Mouse (Mus musculus) fibroblast of lung, adult 2 months (primary cell): ENCODE data around the gene Bhlhe41.
A peak's percentile ranks its signal among the peaks of the same experiment; 100 is the strongest.

Source experiments
- DNase-seq: peaks from one replicate; pipeline ENCODE4 v3.0.0-alpha.2; 2011; ENCODE audit warnings: low read depth

The Bhlhe41 gene

GRCm38 (mm10) chr6:145870991-145871390 is 5.6 kb upstream of the Bhlhe41 start:
- no peak for DNase-seq

- no peak for DNase-seq
Measured at GRCm38 (mm10) chr6:145867111-145867510, 1.8 kb upstream of the Bhlhe41 start.

GRCm38 (mm10) chr6:145865886-145866851 is 811 bp upstream of the Bhlhe41 start:
- DNase-seq = peak; percentile 68

GRCm38 (mm10) chr6:145864171-145864570 is 1.2 kb downstream of the Bhlhe41 start:
- DNase-seq = no peak

GRCm38 (mm10) chr6:145863065-145863971 is 2.0 kb downstream of the Bhlhe41 start:
- DNase-seq = peak; percentile 78

- no peak for DNase-seq
Measured at GRCm38 (mm10) chr6:145862739-145863064, 2.7 kb downstream of the Bhlhe41 start.

GRCm38 (mm10) chr6:145862321-145862720 is 3.0 kb downstream of the Bhlhe41 start:
- no peak for DNase-seq

- no peak for DNase-seq
Measured at GRCm38 (mm10) chr6:145861462-145862227, 3.7 kb downstream of the Bhlhe41 start.

GRCm38 (mm10) chr6:145860350-145860749 is 5.0 kb downstream of the Bhlhe41 start:
- no peak for DNase-seq

- DNase-seq = no peak
Measured at GRCm38 (mm10) chr6:145858414-145858813, 6.9 kb downstream of the Bhlhe41 start.

GRCm38 (mm10) chr6:145857428-145857827 is 7.9 kb downstream of the Bhlhe41 start:
- no peak for DNase-seq

GRCm38 (mm10) chr6:145855720-145856551 is 9.4 kb downstream of the Bhlhe41 start:
- peak; percentile 90 for DNase-seq

- DNase-seq = peak; percentile 30
Measured at GRCm38 (mm10) chr6:145854756-145855155, 10.6 kb downstream of the Bhlhe41 start.

- DNase-seq = no peak
Measured at GRCm38 (mm10) chr6:145853356-145854079, 11.8 kb downstream of the Bhlhe41 start.

- DNase-seq = no peak
Measured at GRCm38 (mm10) chr6:145852708-145853107, 12.7 kb downstream of the Bhlhe41 start.

GRCm38 (mm10) chr6:145851956-145852355 is 13.4 kb downstream of the Bhlhe41 start:
- no peak for DNase-seq

GRCm38 (mm10) chr6:145850789-145851188 is 14.6 kb downstream of the Bhlhe41 start:
- no peak for DNase-seq

GRCm38 (mm10) chr6:145847661-145848060 is 17.7 kb downstream of the Bhlhe41 start:
- DNase-seq = no peak

- no peak for DNase-seq
Measured at GRCm38 (mm10) chr6:145846948-145847347, 18.4 kb downstream of the Bhlhe41 start.

- DNase-seq = no peak
Measured at GRCm38 (mm10) chr6:145846076-145846475, 19.3 kb downstream of the Bhlhe41 start.
